Mouse (Mus musculus) splenic B cell, adult 2 months (primary cell): Measurements from ENCODE around the gene Arntl.

Experiments used
- DNase-seq: peaks from one replicate; pipeline ENCODE4 v3.0.0-alpha.2; 2011; ENCODE audit warnings: low read depth, low spot score
- H3K27me3 ChIP-seq: 2 replicates; pipeline ENCODE4 v1.6.1; 2012; ENCODE audit warnings: mild to moderate bottlenecking, low read length, moderate library complexity, mixed read lengths; ENCODE audit not compliant: control insufficient read depth, poor library complexity, insufficient read depth, severe bottlenecking
- H3K36me3 ChIP-seq: 2 replicates; pipeline ENCODE4 v1.6.1; 2012; ENCODE audit warnings: mild to moderate bottlenecking, low read length, moderate library complexity, mixed read lengths; ENCODE audit not compliant: control insufficient read depth, poor library complexity, insufficient read depth, severe bottlenecking

Arntl gene

DNA sequence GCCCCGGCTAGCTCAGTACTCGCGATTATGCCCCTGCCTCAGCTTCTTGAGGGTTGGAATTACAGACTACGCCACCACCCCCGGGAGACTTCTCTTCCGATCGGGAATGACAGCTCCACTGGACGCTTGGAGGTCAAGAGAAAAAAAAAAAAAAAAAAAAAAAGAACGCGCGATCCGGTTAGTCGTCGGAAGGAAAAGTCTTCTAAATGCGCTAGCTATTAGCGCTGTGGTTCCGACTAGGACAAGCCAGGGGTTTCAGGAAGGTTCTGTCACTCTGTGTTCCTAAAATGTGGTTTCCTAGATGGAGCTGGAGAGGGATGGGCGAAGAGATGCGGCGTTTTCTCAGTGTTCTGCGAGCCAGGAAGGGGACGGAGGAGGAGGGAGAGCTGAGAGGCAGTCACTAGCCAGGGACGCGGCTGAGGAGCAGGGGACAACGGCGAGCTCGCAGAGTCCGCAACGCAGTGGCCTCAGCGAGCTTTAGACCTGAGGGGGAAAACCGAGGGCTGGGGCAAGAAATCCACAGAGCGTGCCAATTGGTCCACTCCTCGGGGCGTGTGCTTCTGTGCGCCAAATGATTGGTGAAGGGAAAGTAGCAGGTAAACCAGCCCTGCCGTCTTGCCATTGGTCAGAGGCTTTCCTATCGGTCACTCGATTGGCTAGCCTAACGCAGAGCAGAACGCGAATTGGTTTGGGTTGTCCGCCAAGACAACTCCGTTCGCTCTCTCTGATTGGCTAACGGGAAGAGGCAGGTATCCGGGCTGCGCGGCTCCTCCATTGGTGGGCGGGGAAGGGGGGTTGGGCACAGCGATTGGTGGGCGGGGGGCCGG is at the start of gene Arntl:
Arntl (plus strand) TSS at position 822 of the 827 bp plus-strand sequence.
- peak; percentile 99 for DNase-seq
- no peaks in the 10 kb centered on the region for H3K36me3 ChIP-seq

DNA sequence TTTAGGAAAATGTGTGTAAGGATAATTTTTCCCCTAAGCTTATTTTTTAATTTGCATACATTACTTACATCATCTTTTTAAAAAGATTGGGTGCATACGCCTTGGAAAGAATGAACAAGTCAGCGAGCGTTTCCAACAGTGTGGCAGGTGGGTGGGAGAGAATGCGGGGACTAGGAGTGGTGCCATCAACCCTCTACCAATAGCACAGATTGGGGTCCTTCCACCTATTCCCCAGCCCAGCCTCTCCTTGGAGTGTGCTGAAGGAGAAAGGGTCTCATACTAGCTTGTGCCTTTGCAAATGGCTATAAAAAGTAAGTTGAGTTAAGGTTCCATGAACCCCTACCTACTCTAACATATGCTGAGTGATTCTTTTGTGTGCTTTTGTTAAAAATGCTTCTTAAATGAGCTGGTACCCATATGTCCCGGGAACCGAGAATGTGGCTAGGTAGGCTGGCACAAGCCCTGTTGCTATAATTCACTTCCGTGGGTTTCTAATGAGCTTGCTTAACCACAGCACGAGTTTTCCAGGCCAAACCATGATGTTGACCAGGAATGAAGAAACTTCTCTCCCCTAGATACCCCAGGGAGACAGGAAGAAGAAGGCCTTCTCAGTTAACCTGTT is 46.1 kb upstream of the Arntl start:
- no peak for DNase-seq
- Histone ChIP-seq H3K36me3 (no peaks in the 10 kb centered on the region), H3K27me3 (peaks cover 2% of the 10 kb centered on the region; the same call in 1 of the 2 replicates)

More for the DNA sequence above, at the start of gene Arntl:
- H3K27me3 ChIP-seq: no peaks in the 10 kb centered on the region

DNA sequence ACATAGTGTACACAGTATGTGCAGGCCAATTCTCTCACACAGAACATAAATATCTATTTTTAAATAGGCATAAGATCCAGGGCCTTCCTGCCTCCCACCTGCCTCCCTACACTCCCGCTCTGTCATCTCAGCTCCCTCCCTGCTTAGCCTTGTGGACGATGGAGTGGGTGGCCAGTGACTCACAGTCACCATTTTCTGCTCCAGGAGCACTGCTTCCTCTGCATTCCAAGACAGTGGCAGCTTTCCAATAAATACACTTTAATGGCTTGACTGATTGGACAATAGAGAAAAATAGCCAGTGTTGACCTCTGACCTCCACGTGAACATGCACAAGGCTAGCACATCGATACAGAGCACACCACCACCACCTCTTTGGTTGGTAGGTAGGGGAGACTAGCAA is 42.5 kb upstream of the Arntl start:
- no peaks in the 10 kb centered on the region for H3K36me3 ChIP-seq
- no peak for DNase-seq

DNA sequence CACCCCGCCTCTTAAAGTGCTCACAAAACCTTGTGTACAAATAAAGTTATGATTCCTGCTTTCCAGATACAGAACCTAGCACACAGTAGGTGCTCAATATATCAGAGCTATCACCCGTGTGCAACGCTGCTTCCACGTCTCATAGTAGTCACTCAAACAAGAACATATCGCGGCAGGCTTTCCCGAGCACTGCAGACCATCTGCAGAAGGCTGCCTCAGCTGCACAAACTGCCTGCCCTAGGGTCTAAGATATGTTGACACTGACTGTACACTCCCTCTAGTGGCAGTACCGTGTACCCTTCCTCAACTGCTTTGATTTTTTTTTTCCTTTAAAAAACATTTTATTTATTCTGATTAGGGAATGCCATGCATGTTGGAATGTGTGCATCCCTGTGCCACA is 40.2 kb upstream of the Arntl start:
- H3K36me3 ChIP-seq: no peaks in the 10 kb centered on the region
- DNase-seq: peak; percentile 54
- H3K27me3 ChIP-seq: no peaks in the 10 kb centered on the region

More for the DNA sequence above, 42.5 kb upstream of the Arntl start:
- no peaks in the 10 kb centered on the region for H3K27me3 ChIP-seq

DNA sequence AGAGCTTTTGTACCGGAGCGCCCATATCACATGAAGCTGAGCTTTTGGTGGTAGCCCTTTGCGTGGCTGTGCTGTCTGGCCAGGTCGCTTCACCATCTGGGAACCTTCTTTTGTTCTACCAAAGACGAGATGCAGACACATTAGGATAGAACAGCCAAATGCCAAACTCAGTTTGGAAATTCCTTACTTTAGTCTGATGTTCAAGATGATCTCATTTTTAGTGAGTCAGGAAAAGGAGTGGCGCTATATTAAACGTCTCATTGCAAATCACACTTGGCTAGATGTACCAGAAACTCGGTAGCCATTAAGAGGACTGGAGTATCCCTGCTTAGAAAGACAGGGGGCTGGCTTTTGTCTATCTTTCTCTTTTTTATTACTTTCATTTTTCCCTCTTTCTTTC is 38.7 kb upstream of the Arntl start:
- no peaks in the 10 kb centered on the region for H3K27me3 ChIP-seq
- no peaks in the 10 kb centered on the region for H3K36me3 ChIP-seq
- no peak for DNase-seq

DNA sequence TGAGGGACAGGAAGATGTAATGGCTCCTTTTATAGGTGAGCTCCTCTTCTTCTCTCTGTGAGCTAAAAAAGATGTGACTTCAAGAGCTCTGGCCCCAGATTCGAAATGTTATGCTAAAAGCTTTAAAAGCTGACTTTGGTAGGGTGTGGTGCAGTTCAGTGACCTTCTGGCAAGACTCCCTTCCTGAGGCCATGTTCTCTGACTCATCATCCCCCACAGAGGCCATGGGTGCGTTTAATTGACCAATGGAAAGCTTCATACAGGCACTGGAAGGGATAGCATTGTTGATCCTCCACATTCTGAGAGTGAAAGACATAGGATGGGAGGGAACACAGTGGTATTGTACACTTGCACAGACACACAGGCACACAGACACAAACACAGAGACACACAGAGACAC is 34.8 kb upstream of the Arntl start:
- H3K27me3 ChIP-seq: no peaks in the 10 kb centered on the region
- DNase-seq: no peak
- H3K36me3 ChIP-seq: no peaks in the 10 kb centered on the region

DNA sequence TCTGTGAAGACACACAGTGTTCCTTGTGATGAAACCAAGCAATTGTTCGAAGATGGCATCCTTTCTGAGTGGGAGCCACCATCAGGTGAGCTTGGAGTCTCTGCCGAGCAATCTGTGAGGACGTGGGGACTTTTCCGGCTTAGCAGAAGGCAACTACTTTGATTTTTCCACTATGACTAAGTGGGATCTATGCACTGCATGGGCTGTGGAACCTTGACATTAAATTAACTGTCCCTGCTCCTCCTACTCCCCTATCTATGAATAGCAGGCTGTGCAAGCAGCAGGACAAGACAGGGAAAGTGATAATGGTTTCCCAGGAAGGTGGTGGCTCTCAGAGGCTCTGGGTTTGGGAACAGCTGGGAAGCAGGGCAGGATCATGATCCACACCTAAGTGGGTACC is 31.8 kb upstream of the Arntl start:
- Histone ChIP-seq H3K27me3 (no peaks in the 10 kb centered on the region), H3K36me3 (no peaks in the 10 kb centered on the region)
- DNase-seq: no peak

DNA sequence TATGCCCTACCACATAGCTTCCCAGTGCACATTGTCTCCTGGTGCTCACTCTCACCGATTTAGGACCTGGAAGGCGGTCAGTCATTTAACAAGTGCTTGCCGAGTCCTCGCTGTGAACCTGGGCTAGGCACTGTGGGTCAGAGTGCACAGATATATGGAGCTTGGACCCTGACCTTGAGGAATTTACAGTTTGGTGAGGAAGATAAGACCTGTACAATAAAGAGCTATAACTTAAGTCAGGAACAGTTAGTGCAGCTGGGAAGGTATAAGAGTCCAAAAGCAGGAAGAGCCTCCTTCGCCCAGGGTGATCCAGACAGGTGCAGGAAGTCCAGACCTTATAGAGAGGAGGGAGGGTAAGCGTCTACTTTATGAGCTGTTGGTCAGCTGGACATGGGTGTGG is 29.2 kb upstream of the Arntl start:
- no peaks in the 10 kb centered on the region for H3K27me3 ChIP-seq
- DNase-seq: no peak
- H3K36me3 ChIP-seq: no peaks in the 10 kb centered on the region

DNA sequence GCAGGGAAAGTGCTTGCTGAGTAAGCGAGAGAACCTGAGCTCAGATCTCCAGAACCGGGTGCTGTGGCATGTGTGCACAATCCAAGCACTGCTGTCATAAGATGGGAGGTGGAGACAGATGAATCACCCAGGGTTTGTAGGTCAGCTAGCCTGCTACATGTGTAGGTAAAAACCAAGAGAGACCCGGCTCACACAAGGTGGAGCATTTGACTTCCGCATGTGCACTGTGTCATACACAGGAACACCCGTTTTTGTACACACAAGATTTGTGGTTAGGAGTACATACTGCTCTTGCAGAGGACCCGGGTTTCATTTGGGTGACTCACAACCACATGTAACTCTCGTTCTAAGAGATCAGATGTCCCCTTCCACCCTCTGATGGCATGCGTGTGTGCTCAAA is 23.5 kb upstream of the Arntl start:
- DNase-seq: no peak
- Histone ChIP-seq H3K36me3 (no peaks in the 10 kb centered on the region), H3K27me3 (no peaks in the 10 kb centered on the region)

DNA sequence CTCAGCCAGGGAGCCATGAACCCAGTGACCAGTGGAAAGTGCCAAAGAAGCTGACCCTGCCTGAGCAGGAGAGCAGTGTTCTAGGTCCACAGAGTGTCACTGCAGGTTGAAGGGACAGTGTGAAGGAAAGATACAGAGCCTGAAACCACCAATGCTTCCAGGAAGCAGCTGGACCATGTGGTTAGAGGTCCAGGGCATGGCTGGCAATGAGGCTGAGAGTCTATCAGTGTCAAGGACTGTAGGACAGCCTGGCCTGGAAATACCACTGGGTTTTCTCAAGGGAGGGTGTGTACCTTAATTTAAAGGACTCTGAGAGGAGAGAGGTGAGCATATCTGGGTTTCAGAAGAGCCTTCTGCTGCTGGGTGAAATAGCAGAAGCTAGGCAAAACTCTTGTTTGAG is 22.2 kb upstream of the Arntl start:
- Histone ChIP-seq H3K27me3 (no peaks in the 10 kb centered on the region), H3K36me3 (no peaks in the 10 kb centered on the region)
- DNase-seq: no peak

DNA sequence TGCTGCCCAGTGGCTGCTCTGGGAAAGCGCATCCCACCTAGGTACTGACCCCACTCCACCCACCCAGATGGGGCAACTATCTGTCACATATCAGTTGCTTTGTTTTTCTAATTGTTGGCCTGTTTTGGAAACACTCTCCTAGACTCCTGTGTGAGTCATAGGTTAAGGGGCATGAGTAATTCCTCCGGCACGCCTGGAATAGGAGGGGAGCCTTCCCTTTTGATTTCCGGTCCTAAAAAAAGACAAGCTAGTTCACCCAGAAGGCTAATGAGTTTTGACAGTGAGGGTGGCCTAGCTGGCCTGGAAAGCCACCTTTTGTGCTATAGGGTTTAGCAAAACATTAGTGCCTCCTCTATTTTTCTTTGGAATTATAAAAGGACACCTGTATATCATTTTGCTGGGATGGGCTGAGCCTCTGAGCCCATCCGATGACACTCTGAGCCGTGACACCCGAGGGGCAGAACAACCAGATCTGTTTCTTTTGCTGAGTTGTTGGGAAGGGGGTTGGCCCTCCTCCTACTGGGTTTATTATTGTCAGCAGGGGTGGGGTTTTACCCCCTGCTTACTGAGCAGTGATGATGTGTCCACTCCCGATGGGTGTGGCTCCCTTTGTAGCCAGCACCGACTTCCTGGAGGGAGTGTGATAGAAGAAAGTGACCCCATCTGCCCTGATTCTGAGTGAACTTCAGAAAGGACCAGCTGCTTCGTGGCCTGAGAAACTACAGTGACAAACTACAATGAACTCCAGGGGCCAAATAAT is 21.0 kb upstream of the Arntl start:
- DNase-seq: no peak
- no peaks in the 10 kb centered on the region for H3K36me3 ChIP-seq
- H3K27me3 ChIP-seq: no peaks in the 10 kb centered on the region

DNA sequence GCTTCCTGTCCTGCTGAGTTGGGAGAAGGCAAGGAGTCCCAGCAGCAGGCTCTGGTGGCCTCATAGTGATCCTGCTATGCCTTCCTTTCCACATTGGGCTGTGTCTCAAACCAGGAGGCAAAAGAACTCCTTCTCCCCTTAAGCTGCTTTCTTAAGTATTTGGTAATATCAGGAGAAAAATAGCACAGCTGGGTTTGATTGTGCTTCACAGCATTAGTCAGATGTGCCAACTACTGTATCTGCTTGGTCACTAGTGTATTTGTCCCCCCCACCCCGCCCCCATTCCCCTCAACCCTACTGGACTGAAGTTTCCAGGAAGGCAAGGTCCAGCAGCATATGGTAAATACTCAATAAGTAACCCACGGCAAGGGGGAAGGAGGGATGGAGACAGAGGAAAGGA is 19.2 kb upstream of the Arntl start:
- H3K27me3 ChIP-seq: no peaks in the 10 kb centered on the region
- H3K36me3 ChIP-seq: no peaks in the 10 kb centered on the region
- no peak for DNase-seq

DNA sequence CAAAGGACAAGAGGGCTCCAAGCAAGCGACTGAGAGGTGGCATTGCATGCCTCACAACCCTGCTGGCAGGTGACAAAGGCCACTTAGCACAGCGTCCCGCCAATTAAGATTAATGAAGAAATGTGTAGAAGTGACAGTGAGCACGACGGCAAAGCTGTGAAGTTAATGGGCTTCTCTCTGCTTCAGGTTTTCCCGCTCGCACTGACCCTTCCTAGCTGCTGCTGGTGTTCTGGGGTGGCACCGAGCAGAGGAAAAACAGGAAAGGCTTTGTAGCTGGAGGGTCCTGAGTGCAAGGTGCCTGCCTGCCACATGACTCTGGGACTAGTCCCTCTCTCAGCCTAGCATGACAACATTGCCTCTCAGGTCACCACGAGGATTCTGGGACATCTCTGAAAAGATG is 18.7 kb upstream of the Arntl start:
- Histone ChIP-seq H3K36me3 (no peaks in the 10 kb centered on the region), H3K27me3 (no peaks in the 10 kb centered on the region)
- no peak for DNase-seq

DNA sequence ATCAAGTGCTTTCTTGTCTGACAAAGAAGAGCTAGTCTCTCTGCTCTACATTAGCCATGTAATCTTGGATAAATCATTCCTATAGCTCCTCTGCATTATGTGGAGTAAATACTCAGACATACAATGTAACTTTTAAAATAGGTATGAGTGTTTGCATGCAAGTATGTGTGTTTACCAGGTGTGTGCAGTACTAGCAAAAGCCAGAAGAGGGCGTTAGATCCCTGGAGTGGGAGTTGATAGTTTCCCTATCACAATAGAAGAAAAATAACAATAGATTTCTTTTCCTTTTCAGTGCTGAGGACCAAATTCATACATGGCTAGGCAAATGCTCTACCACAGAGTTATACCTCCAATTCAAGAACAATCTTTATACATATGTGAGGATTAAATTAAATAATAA is 15.5 kb upstream of the Arntl start:
- peak; percentile 23 for DNase-seq
- H3K27me3 ChIP-seq: no peaks in the 10 kb centered on the region
- no peaks in the 10 kb centered on the region for H3K36me3 ChIP-seq

DNA sequence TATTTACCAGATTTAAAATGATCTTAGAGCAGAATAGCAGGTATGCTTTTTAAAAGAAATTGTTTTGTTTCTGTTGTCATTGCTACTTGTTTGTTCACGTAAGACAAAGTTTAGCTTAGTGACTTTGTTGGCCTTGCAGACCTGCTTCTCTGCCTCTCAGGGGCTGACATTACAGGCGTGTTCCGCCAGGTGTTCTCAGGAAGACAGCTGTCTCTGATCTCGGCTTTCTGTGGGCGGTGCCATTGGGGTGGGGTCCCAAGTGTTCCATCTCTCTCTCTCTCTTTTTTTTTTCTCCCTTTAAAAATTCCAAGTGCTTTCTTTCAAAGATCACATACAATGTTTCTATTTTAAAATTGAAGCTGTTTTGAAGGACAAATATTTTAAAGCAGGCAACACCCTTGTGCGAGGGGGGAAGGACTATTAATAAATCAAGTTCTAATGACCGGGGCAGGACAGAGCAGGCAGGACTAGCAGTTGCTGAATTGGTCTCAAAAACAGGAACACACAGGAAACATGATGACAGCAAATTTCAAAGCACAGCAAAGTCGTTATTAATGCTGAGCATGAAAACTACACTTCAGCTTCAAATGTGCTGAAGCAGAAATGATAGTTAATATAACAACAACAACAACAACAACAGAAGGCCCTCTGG is 14.4 kb upstream of the Arntl start:
- DNase-seq: no peak
- Histone ChIP-seq H3K36me3 (no peaks in the 10 kb centered on the region), H3K27me3 (no peaks in the 10 kb centered on the region)
